Mouse (Mus musculus) lung, embryonic 14.5 days (tissue): ENCODE measurements at regions not wholly inside any gene's neighbourhood (a gene's known extent, or its start where the extent isn't known, plus 50 kb on each side); places are given as distances from the start of the nearest gene placed in this dataset.
"Not testable (repeated sequence)": the region's sequence is repeated elsewhere in the genome, so short reads cannot be mapped to it uniquely, and the experiment has no call there.

ENCODE experiments used
- ATAC-seq: fragments of 200-750 bp; cut with Nextera tagmentation; 2 replicates; pipeline ENCODE4 v1.8.0; 2017; ENCODE audit warnings: mild to moderate bottlenecking, moderate TSS enrichment, moderate library complexity; ENCODE audit not compliant: insufficient read depth
- DNase-seq: peaks from one replicate; pipeline ENCODE4 v3.0.0-alpha.2; 2015
- H3K27ac ChIP-seq: fragments of 300-500 bp; sonication (generic); 2 replicates; pipeline ENCODE4 v1.5.1; 2014; ENCODE audit warnings: low read depth, mild to moderate bottlenecking, moderate library complexity
- H3K27me3 ChIP-seq: fragments of 300-500 bp; sonication (generic); 2 replicates; pipeline ENCODE4 v1.6.1; 2014; ENCODE audit warnings: low read length, control low read depth; ENCODE audit not compliant: insufficient read depth
- H3K36me3 ChIP-seq: fragments of 300-500 bp; sonication (generic); 2 replicates; pipeline ENCODE4 v1.6.1; 2014; ENCODE audit warnings: control low read depth; ENCODE audit not compliant: insufficient read depth
- H3K4me1 ChIP-seq: fragments of 300-500 bp; sonication (generic); 2 replicates; pipeline ENCODE4 v1.6.1; 2014; ENCODE audit warnings: antibody characterized with exemption, control low read depth; ENCODE audit not compliant: insufficient read depth
- H3K4me2 ChIP-seq: fragments of 300-500 bp; sonication (generic); 2 replicates; pipeline ENCODE4 v1.6.1; 2014; ENCODE audit warnings: mild to moderate bottlenecking
- H3K4me3 ChIP-seq: fragments of 300-500 bp; sonication (generic); 2 replicates; pipeline ENCODE4 v1.5.1; 2014; ENCODE audit warnings: low read depth, low read length
- H3K9ac ChIP-seq: fragments of 300-500 bp; sonication (generic); 2 replicates; pipeline ENCODE4 v1.6.1; 2014
- H3K9me3 ChIP-seq: fragments of 300-500 bp; sonication (generic); 2 replicates; pipeline ENCODE4 v1.6.1; 2016; ENCODE audit warnings: low read depth, low read length, control low read depth
- CTCF ChIP-seq: IDR thresholded peaks from 2 replicates; pipeline ENCODE4 v1.5.1; 2016; ENCODE audit warnings: antibody characterized with exemption, low read depth
- WGBS: fragments of 180-500 bp; shearing (Covaris S2); extraction: QIAGEN DNeasy Blood & Tissue Kit; methylation state at CpG from one replicate; pipeline ENCODE4 v1.1.7; 2014; 5-methylcytosine and 5-hydroxymethylcytosine counted together

DNA sequence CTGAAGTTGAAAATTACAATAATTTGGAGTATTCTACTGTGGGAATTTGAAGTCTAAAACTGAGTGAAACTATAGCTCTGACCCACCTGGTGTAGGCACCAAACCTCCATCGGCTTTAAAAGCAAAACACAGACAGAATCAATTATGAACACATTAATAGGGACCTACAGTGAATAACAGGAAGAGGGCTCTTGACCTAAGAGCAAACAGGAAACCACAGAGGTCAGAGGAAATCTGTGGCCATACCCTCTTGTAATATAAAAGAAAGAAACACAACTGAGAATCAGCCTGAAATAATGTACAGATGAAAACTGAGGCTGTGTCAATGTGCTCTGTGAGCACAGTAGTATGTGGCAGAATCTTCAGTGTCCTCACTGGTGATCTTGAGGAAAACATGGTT, 789.7 kb upstream of the Zfp386 start:
- no peak for ATAC-seq
- DNase-seq: no peak
- 61% methylated on average over 1 of the region's 1 CpGs for WGBS
- H3K9ac ChIP-seq: no peak overlapping the region
- peaks cover 10% of the 10 kb centered on the region; the same call in 1 of the 2 replicates for H3K9me3 ChIP-seq
- no peak overlapping the region for H3K4me3 ChIP-seq
- H3K4me1 ChIP-seq: no peaks in the 10 kb centered on the region
- no peaks in the 10 kb centered on the region for H3K27me3 ChIP-seq
- H3K36me3 ChIP-seq: no peaks in the 10 kb centered on the region
- H3K27ac ChIP-seq: no peak overlapping the region
- no peak for TF ChIP-seq CTCF
- no peak overlapping the region for H3K4me2 ChIP-seq

- H3K9ac ChIP-seq: no peak overlapping the region
- no peak overlapping the region for H3K4me2 ChIP-seq
- DNase-seq (no peak), ATAC-seq (no peak)
- 85% methylated on average over 3 of the region's 3 CpGs for WGBS
- H3K4me1 ChIP-seq: no peaks in the 10 kb centered on the region
- H3K9me3 ChIP-seq: peaks cover 10% of the 10 kb centered on the region; the same call in 1 of the 2 replicates
- H3K27ac ChIP-seq: no peak overlapping the region
- no peaks in the 10 kb centered on the region for H3K27me3 ChIP-seq
- no peaks in the 10 kb centered on the region for H3K36me3 ChIP-seq
- no peak overlapping the region for H3K4me3 ChIP-seq
- no peak for TF ChIP-seq CTCF
Observed at GRCm38 (mm10) chr12:115258744-115259143, 788.8 kb upstream of the Zfp386 start.

GRCm38 (mm10) chr12:115262431-115262830, 785.1 kb upstream of the Zfp386 start:
- H3K9me3 ChIP-seq, DNase-seq, H3K27ac ChIP-seq, H3K4me2 ChIP-seq, H3K27me3 ChIP-seq, H3K4me3 ChIP-seq, H3K36me3 ChIP-seq, ATAC-seq, H3K9ac ChIP-seq, H3K4me1 ChIP-seq: not testable (repeated sequence)

GRCm38 (mm10) chr12:115276749-115277148, 770.8 kb upstream of the Zfp386 start:
- H3K9me3 ChIP-seq, H3K4me2 ChIP-seq, H3K27me3 ChIP-seq, H3K4me1 ChIP-seq, DNase-seq, H3K4me3 ChIP-seq, H3K9ac ChIP-seq, H3K27ac ChIP-seq, H3K36me3 ChIP-seq, ATAC-seq: not testable (repeated sequence)
- WGBS: 50% methylated on average over 1 of the region's 1 CpGs

- H3K36me3 ChIP-seq, H3K4me2 ChIP-seq, H3K4me3 ChIP-seq, H3K27me3 ChIP-seq, H3K4me1 ChIP-seq, DNase-seq, ATAC-seq, H3K27ac ChIP-seq, H3K9me3 ChIP-seq, H3K9ac ChIP-seq: not testable (repeated sequence)
- 65% methylated on average over 4 of the region's 4 CpGs for WGBS
Observed at GRCm38 (mm10) chr12:115293772-115294171, 753.8 kb upstream of the Zfp386 start.

DNA sequence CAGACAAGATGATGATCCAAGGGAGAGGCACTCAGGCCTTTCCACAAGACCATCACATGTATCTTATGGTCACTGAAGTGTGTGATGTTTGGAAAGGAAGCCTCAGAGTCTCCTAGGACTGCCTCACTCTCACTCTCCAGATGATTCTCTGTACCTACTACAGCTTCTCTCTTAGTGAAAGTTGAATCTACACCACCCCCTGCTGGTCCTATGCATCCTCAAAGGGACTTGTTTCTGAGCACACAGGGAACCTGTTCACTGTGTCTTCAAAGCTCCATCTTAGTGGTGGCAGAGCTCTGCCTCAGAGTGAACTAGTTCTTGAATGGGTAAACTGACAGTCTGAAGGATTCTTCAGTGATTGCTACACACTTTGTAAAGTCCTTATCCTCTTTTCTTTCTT, 749.5 kb upstream of the Zfp386 start:
- not testable (repeated sequence) for H3K9ac ChIP-seq, H3K4me1 ChIP-seq, H3K36me3 ChIP-seq

DNA sequence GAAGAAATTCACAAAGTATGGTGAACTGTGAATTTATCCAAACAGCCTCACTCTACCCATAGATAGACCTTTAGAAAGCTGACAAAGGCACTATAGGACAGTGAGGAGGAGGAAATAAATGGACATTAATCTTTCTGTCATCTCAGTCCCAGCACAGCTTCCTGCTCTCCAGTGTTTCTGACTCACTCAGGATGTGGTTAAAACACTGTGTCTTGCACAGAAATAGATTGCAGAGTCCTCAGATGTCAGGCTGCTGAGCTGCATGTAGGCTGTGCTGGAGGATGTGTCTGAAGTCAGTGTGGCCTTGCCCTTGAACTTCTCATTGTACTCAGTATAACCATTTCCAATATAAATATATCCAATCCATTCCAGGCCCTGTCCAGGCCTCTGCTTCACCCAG, 735.6 kb upstream of the Zfp386 start:
- H3K36me3 ChIP-seq: no peaks in the 10 kb centered on the region
- H3K4me2 ChIP-seq: no peak overlapping the region
- no peak overlapping the region for H3K4me3 ChIP-seq
- no peaks in the 10 kb centered on the region for H3K9me3 ChIP-seq
- no peak for DNase-seq
- no peak overlapping the region for H3K27ac ChIP-seq
- no peaks in the 10 kb centered on the region for H3K27me3 ChIP-seq
- ATAC-seq: no peak
- no peak for TF ChIP-seq CTCF
- no peak overlapping the region for H3K9ac ChIP-seq
- no peaks in the 10 kb centered on the region for H3K4me1 ChIP-seq

More for the DNA sequence above, 749.5 kb upstream of the Zfp386 start:
- DNase-seq, H3K4me3 ChIP-seq, ATAC-seq, H3K9me3 ChIP-seq, H3K27ac ChIP-seq, H3K27me3 ChIP-seq, H3K4me2 ChIP-seq: not testable (repeated sequence)

- H3K9ac ChIP-seq, ATAC-seq, H3K36me3 ChIP-seq, H3K27me3 ChIP-seq, H3K9me3 ChIP-seq, H3K4me3 ChIP-seq, H3K4me1 ChIP-seq, DNase-seq, H3K27ac ChIP-seq, H3K4me2 ChIP-seq: not testable (repeated sequence)
- 65% methylated on average over 1 of the region's 1 CpGs for WGBS
Observed at GRCm38 (mm10) chr12:115312604-115313003, 734.9 kb upstream of the Zfp386 start.

DNA sequence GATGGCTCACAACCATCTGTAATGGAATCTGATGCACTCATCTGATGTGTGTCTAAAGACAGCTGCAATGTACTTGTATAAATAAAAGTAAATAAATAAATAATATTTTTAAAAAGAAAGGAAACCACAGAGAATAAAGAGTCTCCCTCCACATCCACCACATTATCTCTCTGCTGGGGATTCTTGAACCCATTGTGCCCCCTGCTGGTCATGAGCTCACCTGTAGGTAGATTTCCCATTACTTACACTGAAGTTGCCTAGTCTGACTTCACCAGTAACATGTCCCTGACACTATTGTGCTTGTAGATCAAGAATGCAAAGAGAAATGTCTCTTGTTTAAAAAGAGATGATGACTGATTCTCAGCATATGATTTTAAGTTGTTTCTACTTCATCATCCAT, 726.9 kb upstream of the Zfp386 start:
- H3K27ac ChIP-seq, H3K36me3 ChIP-seq, H3K4me3 ChIP-seq, DNase-seq, H3K4me2 ChIP-seq, H3K4me1 ChIP-seq, H3K9me3 ChIP-seq, ATAC-seq, H3K27me3 ChIP-seq, H3K9ac ChIP-seq: not testable (repeated sequence)
